Mouse (Mus musculus) olfactory bulb, adult 2 months (tissue): ENCODE data around the gene Iqgap2.

ENCODE experiments used
- CTCF ChIP-seq: fragments of 200-500 bp; IDR thresholded peaks from 2 replicates; pipeline ENCODE4 v1.5.1; 2012; ENCODE audit warnings: low read depth, mild to moderate bottlenecking, low read length, moderate library complexity; ENCODE audit not compliant: insufficient read depth
- POLR2A ChIP-seq: fragments of 200-500 bp; IDR thresholded peaks from 2 replicates; pipeline ENCODE4 v1.6.1; 2012; ENCODE audit warnings: mild to moderate bottlenecking, low read depth, low read length, moderate library complexity; ENCODE audit not compliant: insufficient read depth

DNA sequence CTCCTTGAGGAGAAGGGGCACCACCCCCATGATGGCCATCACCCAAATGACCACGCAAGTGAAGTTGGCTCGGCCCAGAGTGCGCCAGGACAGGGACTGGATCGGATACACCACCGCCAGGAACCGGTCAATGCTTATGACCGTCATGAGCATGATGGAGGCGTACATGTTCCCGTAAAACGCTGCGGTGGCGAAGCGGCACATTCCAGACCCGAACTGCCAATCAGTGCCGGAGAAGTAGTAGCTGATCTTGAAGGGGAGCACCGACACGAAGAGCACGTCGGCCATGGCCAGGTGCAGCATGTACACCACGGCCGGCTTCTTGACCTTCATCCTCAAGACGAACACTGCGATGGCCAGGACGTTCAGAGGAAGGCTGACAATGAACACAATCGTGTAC is 287.4 kb downstream of the Iqgap2 start:
- TF ChIP-seq POLR2A, result no peak
- no peak for TF ChIP-seq CTCF
